Comparison of ENCODE assay signal across 8 mouse cellular contexts in the genomic region with DNA sequence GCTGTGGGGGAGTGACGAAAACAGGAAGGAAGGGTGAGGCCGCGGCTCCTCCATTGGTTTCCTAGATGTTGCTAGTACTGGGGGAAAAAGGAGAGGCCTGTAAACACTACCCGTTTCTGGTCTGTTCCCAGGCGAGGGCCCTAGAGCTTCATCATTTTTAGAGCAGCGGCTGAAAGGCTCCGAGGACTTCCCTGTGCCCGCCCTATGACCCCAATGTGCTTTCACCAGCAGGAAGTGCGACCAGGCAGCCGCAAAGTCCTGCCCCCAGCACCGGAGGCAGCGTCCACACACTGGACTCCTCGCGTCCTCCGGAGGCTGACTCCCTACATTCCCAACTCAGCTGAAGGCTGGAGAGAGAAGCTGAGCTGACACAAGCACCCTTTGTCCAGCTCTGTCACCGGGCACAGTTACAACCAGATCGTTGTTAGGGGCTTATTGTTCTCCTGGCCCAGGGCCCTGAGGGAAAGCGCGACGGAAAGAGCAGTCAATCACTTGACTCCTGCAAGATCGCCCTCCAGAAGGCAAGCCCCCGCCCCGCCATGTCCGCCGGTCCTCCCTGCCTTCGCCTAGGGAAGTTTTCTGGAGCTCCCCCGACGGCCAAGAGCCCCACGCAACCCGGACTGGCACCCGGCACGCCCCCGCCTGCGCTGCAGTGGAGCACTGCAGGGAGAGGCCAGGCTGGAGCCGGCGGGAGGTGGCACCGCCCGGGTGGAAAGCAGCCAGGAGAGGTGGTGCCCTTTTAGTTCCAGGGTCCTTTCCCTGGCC. TPM values are rescaled to one million over a fixed set of nuclear protein-coding genes. Genes with fewer than 3 reads are reported as not detected.
A peak's percentile ranks its signal among the peaks of the same experiment; 100 is the strongest.
DNase-seq lines count a peak whose midpoint lies in the region; ATAC-seq and TF ChIP-seq lines count a peak whose summit lies in the region.

No protein-coding gene starts in this region.

- WGBS in hindbrain, embryonic 16.5 days = 8% methylated on average over 38 of the region's 38 CpGs
- WGBS in liver, embryonic 11.5 days = 1% methylated on average over 38 of the region's 38 CpGs
- WGBS in midbrain, postnatal 0 days = 12% methylated on average over 38 of the region's 38 CpGs
- 4% methylated on average over 38 of the region's 38 CpGs for WGBS in stomach, embryonic 16.5 days

- peaks cover 34% of the 10 kb centered on the region for H3K79me2 ChIP-seq in MEL (ENCODE audit: control insufficient read depth, insufficient read depth, low read length, poor library complexity)

- H3K36me3 ChIP-seq in MEL (ENCODE audit: control insufficient read depth in 1 of 2, insufficient read depth in 2 of 2, low read length in 2 of 2) = no peaks in the 10 kb centered on the region
- H3K36me3 ChIP-seq in hindbrain, embryonic 16.5 days (ENCODE audit: control insufficient read depth, insufficient read depth, low read length) = no peaks in the 10 kb centered on the region
- peaks cover 24% of the 10 kb centered on the region for H3K36me3 ChIP-seq in liver, embryonic 11.5 days (ENCODE audit: control insufficient read depth, insufficient read depth, low read length)
- H3K36me3 ChIP-seq in midbrain, postnatal 0 days (ENCODE audit: insufficient read depth, low read length) = no peaks in the 10 kb centered on the region
- H3K36me3 ChIP-seq in stomach, embryonic 16.5 days (ENCODE audit: control insufficient read depth, insufficient read depth, low read length) = no peaks in the 10 kb centered on the region

- TF ChIP-seq RAD21 in MEL (IDR thresholded peaks at IDR 0.05; ENCODE audit: low read depth, low read length) = no peak

- no peak; a peak in 1 of 4 replicates for TF ChIP-seq POLR2A in MEL (IDR thresholded peaks at IDR 0.05; ENCODE audit: control insufficient read depth in 1 of 2, insufficient read depth in 1 of 2, low read depth in 1 of 2, low read length in 2 of 2, poor library complexity in 1 of 2)
- TF ChIP-seq POLR2A in brain, embryonic 14.5 days (IDR thresholded peaks at IDR 0.05; ENCODE audit: borderline replicate concordance, extremely low read depth, insufficient read depth, insufficient read length, poor library complexity, severe bottlenecking) = no peak

- TF ChIP-seq EP300 in MEL (IDR thresholded peaks at IDR 0.05; ENCODE audit: low read depth in 1 of 2, low read length in 2 of 2) = no peak; a peak in 1 of 4 replicates

- peak overlapping the region; percentile 77 for H3K9ac ChIP-seq in MEL (ENCODE audit: control insufficient read depth, low read depth, low read length, poor library complexity, severe bottlenecking)
- peak overlapping the region; percentile 53 for H3K9ac ChIP-seq in hindbrain, embryonic 16.5 days (ENCODE audit: low read depth, low read length)
- peak overlapping the region; percentile 95 for H3K9ac ChIP-seq in liver, embryonic 11.5 days (ENCODE audit: low read depth, low read length)
- H3K9ac ChIP-seq in midbrain, postnatal 0 days (replicated peaks; ENCODE audit: low read length, poor library complexity, severe bottlenecking) = no peak overlapping the region
- peak overlapping the region; percentile 82 for H3K9ac ChIP-seq in stomach, embryonic 16.5 days (ENCODE audit: low read length)

- no peaks in the 10 kb centered on the region for H3K9me3 ChIP-seq in MEL (replicated peaks; ENCODE audit: insufficient read depth, low read length)
- H3K9me3 ChIP-seq in hindbrain, embryonic 16.5 days (ENCODE audit: control insufficient read depth, low read length) = no peaks in the 10 kb centered on the region
- no peaks in the 10 kb centered on the region for H3K9me3 ChIP-seq in liver, embryonic 11.5 days (ENCODE audit: control insufficient read depth, low read length)
- H3K9me3 ChIP-seq in midbrain, postnatal 0 days (ENCODE audit: low read length) = no peaks in the 10 kb centered on the region
- no peaks in the 10 kb centered on the region for H3K9me3 ChIP-seq in stomach, embryonic 16.5 days (replicated peaks; ENCODE audit: control insufficient read depth, low read length)

- H3K27ac ChIP-seq in MEL (ENCODE audit: control insufficient read depth, low read depth, low read length) = peak overlapping the region; percentile 96
- peak overlapping the region; percentile 51 for H3K27ac ChIP-seq in hindbrain, embryonic 16.5 days (ENCODE audit: low read depth, low read length)
- peak overlapping the region; percentile 99 for H3K27ac ChIP-seq in liver, embryonic 11.5 days (ENCODE audit: low read depth, low read length)
- H3K27ac ChIP-seq in midbrain, postnatal 0 days (ENCODE audit: low read depth, low read length) = peak overlapping the region; percentile 57
- H3K27ac ChIP-seq in stomach, embryonic 16.5 days (ENCODE audit: low read length) = peak overlapping the region; percentile 97

- peak; percentile 73 for DNase-seq in MEL (ENCODE audit: low read depth, low spot score)
- peak; percentile 80 for DNase-seq in brain, embryonic 14.5 days (ENCODE audit: low read depth)
- peak; percentile 60 for DNase-seq in forelimb bud, embryonic 11.5 days (ENCODE audit: low read depth, low spot score)
- peak; percentile 63 for DNase-seq in liver, embryonic 11.5 days (ENCODE audit: low spot score)
- peak; percentile 71 for DNase-seq in midbrain, postnatal 0 days (ENCODE audit: low spot score)
- DNase-seq in cerebellum, adult 9-10 months = no peak

- ATAC-seq in hindbrain, embryonic 16.5 days = peak; percentile 55; the same call in 1 of the 2 replicates
- no peak; the same call in 1 of the 2 replicates for ATAC-seq in liver, embryonic 11.5 days (replicated peaks; ENCODE audit: low FRiP score)
- ATAC-seq in midbrain, postnatal 0 days (ENCODE audit: low FRiP score) = peak; percentile 48; the same call in 1 of the 2 replicates
- ATAC-seq in stomach, embryonic 16.5 days (ENCODE audit: insufficient read depth, low FRiP score) = peak; percentile 17; the same call in 1 of the 2 replicates

- H3K4me1 ChIP-seq in MEL (ENCODE audit: control insufficient read depth in 1 of 2, insufficient read depth in 2 of 2, low read length in 2 of 2) = peaks cover 3 to 13% of the 10 kb centered on the region in 2 experiments; a peak in 2 of 4 replicates
- peaks cover 31% of the 10 kb centered on the region for H3K4me1 ChIP-seq in hindbrain, embryonic 16.5 days (ENCODE audit: control insufficient read depth, insufficient read depth, low read depth, low read length)
- H3K4me1 ChIP-seq in liver, embryonic 11.5 days (replicated peaks; ENCODE audit: control insufficient read depth, insufficient read depth, low read length) = peaks cover 40% of the 10 kb centered on the region
- no peaks in the 10 kb centered on the region; the same call in 1 of the 2 replicates for H3K4me1 ChIP-seq in midbrain, postnatal 0 days (ENCODE audit: insufficient read depth, low read length)
- H3K4me1 ChIP-seq in stomach, embryonic 16.5 days (ENCODE audit: control insufficient read depth, insufficient read depth, low read length) = peaks cover 43% of the 10 kb centered on the region

- H3K4me2 ChIP-seq in hindbrain, embryonic 16.5 days (ENCODE audit: low read length) = peak overlapping the region; percentile 55
- peak overlapping the region; percentile 100 for H3K4me2 ChIP-seq in liver, embryonic 11.5 days
- H3K4me2 ChIP-seq in midbrain, postnatal 0 days (ENCODE audit: low read depth, low read length, poor library complexity, severe bottlenecking) = peak overlapping the region; percentile 44
- H3K4me2 ChIP-seq in stomach, embryonic 16.5 days (ENCODE audit: low read depth, low read length) = peak overlapping the region; percentile 83

- no peak for TF ChIP-seq CTCF in MEL (IDR thresholded peaks at IDR 0.05 in 2 of 3, conservative IDR thresholded peaks at IDR 0.05 in 1 of 3; ENCODE audit: control insufficient read depth in 1 of 3, insufficient read depth in 1 of 3, low read depth in 2 of 3, low read length in 3 of 3, poor library complexity in 1 of 3, severe bottlenecking in 1 of 3)
- TF ChIP-seq CTCF in brain, embryonic 14.5 days (IDR thresholded peaks at IDR 0.05; ENCODE audit: borderline replicate concordance, extremely low read depth, insufficient read depth, insufficient read length) = no peak
- no peak for TF ChIP-seq CTCF in midbrain, postnatal 0 days (IDR thresholded peaks at IDR 0.05)

- H3K27me3 ChIP-seq in MEL (ENCODE audit: control insufficient read depth in 1 of 2, insufficient read depth in 2 of 2, low read length in 2 of 2) = no peaks in the 10 kb centered on the region
- H3K27me3 ChIP-seq in hindbrain, embryonic 16.5 days (replicated peaks; ENCODE audit: control insufficient read depth, insufficient read depth, low read length) = peaks cover 19% of the 10 kb centered on the region
- H3K27me3 ChIP-seq in liver, embryonic 11.5 days (replicated peaks; ENCODE audit: control insufficient read depth, insufficient read depth, low read length) = peaks cover 2% of the 10 kb centered on the region; the same call in 1 of the 2 replicates
- H3K27me3 ChIP-seq in midbrain, postnatal 0 days (ENCODE audit: insufficient read depth, low read length) = peaks cover 28% of the 10 kb centered on the region
- H3K27me3 ChIP-seq in stomach, embryonic 16.5 days (ENCODE audit: control insufficient read depth, insufficient read depth, low read length) = no peaks in the 10 kb centered on the region

- peak overlapping the region; percentile 67 to 74 for H3K4me3 ChIP-seq in MEL (ENCODE audit: control insufficient read depth in 1 of 2, insufficient read depth in 1 of 2, low read depth in 2 of 2, low read length in 2 of 2)
- H3K4me3 ChIP-seq in hindbrain, embryonic 16.5 days (ENCODE audit: low read length) = peak overlapping the region; percentile 33
- H3K4me3 ChIP-seq in liver, embryonic 11.5 days (ENCODE audit: low read depth, low read length) = peak overlapping the region; percentile 66
- H3K4me3 ChIP-seq in midbrain, postnatal 0 days (ENCODE audit: low read depth, low read length) = peak overlapping the region; percentile 23
- H3K4me3 ChIP-seq in stomach, embryonic 16.5 days (replicated peaks; ENCODE audit: low read length) = peak overlapping the region; percentile 61

RNA-seq across cellular contexts. Expression of gene Tmc8, which starts 2.3 kb away (rescaled TPM):
- 15.4 TPM in 2 replicates for total RNA-seq in MEL (2012; rRNA removed)
- 10 to 100 TPM in 1 of 2 experiments, not detected in 1; 23.5 TPM for polyA plus RNA-seq in MEL (2012; ENCODE audit: insufficient read depth in 1 of 2, insufficient read length in 2 of 2, low read depth in 1 of 2, low replicate concordance in 2 of 2, missing spikeins in 1 of 2)
- polyA plus RNA-seq in brain, embryonic 14.5 days (2012; rRNA removed) = 1.3 and 1.9 TPM in 2 replicates
- polyA plus RNA-seq in hindbrain, embryonic 16.5 days (2015; fragmentation: Nextera tagmentation; extraction: Ambion mirVana) = 0.76 and 1.0 TPM in 2 replicates
- polyA plus RNA-seq in liver, embryonic 11.5 days (2014; fragmentation: Nextera tagmentation; extraction: Ambion mirVana) = 18.6 and 18.8 TPM in 2 replicates
- total RNA-seq in midbrain, postnatal 0 days (2014; rRNA removed) = 0.33 and 3.2 TPM in 2 replicates
- polyA plus RNA-seq in midbrain, postnatal 0 days (2015; fragmentation: Nextera tagmentation; extraction: Ambion mirVana) = 0.79 and 1.2 TPM in 2 replicates
- 3.2 and 3.7 TPM in 2 replicates for polyA plus RNA-seq in stomach, embryonic 16.5 days (2015; fragmentation: Nextera tagmentation; extraction: Ambion mirVana)

RNA-seq across cellular contexts. Expression of gene Tmc6, which starts 2.4 kb away (rescaled TPM):
- 52.0 and 61.2 TPM in 2 replicates for total RNA-seq in MEL (2012; rRNA removed)
- 10 to 100 TPM in 1 of 2 experiments, not detected in 1; 48.8 TPM for polyA plus RNA-seq in MEL (2012; ENCODE audit: insufficient read depth in 1 of 2, insufficient read length in 2 of 2, low read depth in 1 of 2, low replicate concordance in 2 of 2, missing spikeins in 1 of 2)
- 4.3 and 4.8 TPM in 2 replicates for polyA plus RNA-seq in brain, embryonic 14.5 days (2012; rRNA removed)
- 6.4 and 6.6 TPM in 2 replicates for polyA plus RNA-seq in hindbrain, embryonic 16.5 days (2015; fragmentation: Nextera tagmentation; extraction: Ambion mirVana)
- polyA plus RNA-seq in liver, embryonic 11.5 days (2014; fragmentation: Nextera tagmentation; extraction: Ambion mirVana) = 61.2 and 62.1 TPM in 2 replicates
- 2.8 and 3.9 TPM in 2 replicates for total RNA-seq in midbrain, postnatal 0 days (2014; rRNA removed)
- 2.2 and 3.1 TPM in 2 replicates for polyA plus RNA-seq in midbrain, postnatal 0 days (2015; fragmentation: Nextera tagmentation; extraction: Ambion mirVana)
- polyA plus RNA-seq in stomach, embryonic 16.5 days (2015; fragmentation: Nextera tagmentation; extraction: Ambion mirVana) = 31.6 and 36.8 TPM in 2 replicates

RNA-seq across cellular contexts. Expression of gene 6030468B19Rik, which starts 17.8 kb away (rescaled TPM):
- total RNA-seq in MEL (2012; rRNA removed) = 1.1 and 2.7 TPM in 2 replicates
- polyA plus RNA-seq in MEL (2012; ENCODE audit: insufficient read depth in 1 of 2, insufficient read length in 2 of 2, low read depth in 1 of 2, low replicate concordance in 2 of 2, missing spikeins in 1 of 2) = 1 to 10 TPM in 1 of 2 experiments, not detected in 1; 5.1 TPM
- polyA plus RNA-seq in brain, embryonic 14.5 days (2012; rRNA removed) = 0.07 and 0.10 TPM in 2 replicates
- polyA plus RNA-seq in hindbrain, embryonic 16.5 days (2015; fragmentation: Nextera tagmentation; extraction: Ambion mirVana) = not detected in 2 replicates
- polyA plus RNA-seq in liver, embryonic 11.5 days (2014; fragmentation: Nextera tagmentation; extraction: Ambion mirVana) = 49.3 and 54.3 TPM in 2 replicates
- total RNA-seq in midbrain, postnatal 0 days (2014; rRNA removed) = not detected in 2 replicates
- polyA plus RNA-seq in midbrain, postnatal 0 days (2015; fragmentation: Nextera tagmentation; extraction: Ambion mirVana) = not detected in 2 replicates
- 2.5 and 4.7 TPM in 2 replicates for polyA plus RNA-seq in stomach, embryonic 16.5 days (2015; fragmentation: Nextera tagmentation; extraction: Ambion mirVana)

RNA-seq across cellular contexts. Expression of gene Gm20708, which starts 29.9 kb away (rescaled TPM):
- 0.46 and 0.85 TPM in 2 replicates for total RNA-seq in MEL (2012; rRNA removed)
- polyA plus RNA-seq in MEL (2012; ENCODE audit: insufficient read depth in 1 of 2, insufficient read length in 2 of 2, low read depth in 1 of 2, low replicate concordance in 2 of 2, missing spikeins in 1 of 2) = under 1 TPM in 1 of 2 experiments, not detected in 1; 0.70 TPM
- polyA plus RNA-seq in brain, embryonic 14.5 days (2012; rRNA removed) = 0.11 and 1.2 TPM in 2 replicates
- 1.1 and 1.8 TPM in 2 replicates for polyA plus RNA-seq in hindbrain, embryonic 16.5 days (2015; fragmentation: Nextera tagmentation; extraction: Ambion mirVana)
- 0.21 and 0.80 TPM in 2 replicates for polyA plus RNA-seq in liver, embryonic 11.5 days (2014; fragmentation: Nextera tagmentation; extraction: Ambion mirVana)
- total RNA-seq in midbrain, postnatal 0 days (2014; rRNA removed) = 2.4 TPM in 1 of 2 replicates, not detected in the other
- polyA plus RNA-seq in midbrain, postnatal 0 days (2015; fragmentation: Nextera tagmentation; extraction: Ambion mirVana) = 1.2 and 2.7 TPM in 2 replicates
- 0.16 and 0.68 TPM in 2 replicates for polyA plus RNA-seq in stomach, embryonic 16.5 days (2015; fragmentation: Nextera tagmentation; extraction: Ambion mirVana)

RNA-seq across cellular contexts. Expression of gene Syngr2, which starts 29.9 kb away (rescaled TPM):
- total RNA-seq in MEL (2012; rRNA removed) = 160 and 189 TPM in 2 replicates
- polyA plus RNA-seq in MEL (2012; ENCODE audit: insufficient read depth in 1 of 2, insufficient read length in 2 of 2, low read depth in 1 of 2, low replicate concordance in 2 of 2, missing spikeins in 1 of 2) = 100 to 1,000 TPM in 1 of 2 experiments, not detected in 1; 384 TPM
- 12.9 and 13.6 TPM in 2 replicates for polyA plus RNA-seq in brain, embryonic 14.5 days (2012; rRNA removed)
- 17.4 and 20.9 TPM in 2 replicates for polyA plus RNA-seq in hindbrain, embryonic 16.5 days (2015; fragmentation: Nextera tagmentation; extraction: Ambion mirVana)
- polyA plus RNA-seq in liver, embryonic 11.5 days (2014; fragmentation: Nextera tagmentation; extraction: Ambion mirVana) = 92.1 and 99.4 TPM in 2 replicates
- 18.8 and 25.3 TPM in 2 replicates for total RNA-seq in midbrain, postnatal 0 days (2014; rRNA removed)
- 14.0 and 14.6 TPM in 2 replicates for polyA plus RNA-seq in midbrain, postnatal 0 days (2015; fragmentation: Nextera tagmentation; extraction: Ambion mirVana)
- polyA plus RNA-seq in stomach, embryonic 16.5 days (2015; fragmentation: Nextera tagmentation; extraction: Ambion mirVana) = 129 and 157 TPM in 2 replicates

Comparison
In these comparisons a context has a peak if more than half of its experiments do, and no peak if none do; other contexts are left out.
1. H3K4me2 ChIP-seq: peak in every context shown above with its lines; median percentile 100 in liver, embryonic 11.5 days; 83 in stomach, embryonic 16.5 days; 55 in hindbrain, embryonic 16.5 days; 44 in midbrain, postnatal 0 days.